Mouse (Mus musculus): ENCODE measurements around the gene Sall4. TPM values are rescaled to one million over a fixed set of nuclear protein-coding genes. Genes with fewer than 3 reads are reported as not detected.
A peak's percentile ranks its signal among the peaks of the same experiment; 100 is the strongest.

Gene Sall4
- polyA plus RNA-seq, 1 experiment from 2014 or later: 0.08 TPM

- peak overlapping the region; percentile 93 for H3K27ac ChIP-seq (ENCODE audit: low read depth, low read length)
- peak; percentile 59 for TF ChIP-seq CTCF (IDR thresholded peaks at IDR 0.05; ENCODE audit: low read depth)
- H3K4me3 ChIP-seq (ENCODE audit: low read depth, low read length): peak overlapping the region; percentile 85
- H3K4me1 ChIP-seq (replicated peaks; ENCODE audit: control insufficient read depth, insufficient read depth, low read length): 0 out of 2 replicates have a peak, but pooled peaks cover 6% of the 10 kb centered on the region
- H3K9ac ChIP-seq (ENCODE audit: low read depth, low read length): peak overlapping the region; percentile 80
- H3K4me2 ChIP-seq (replicated peaks; ENCODE audit: low read depth): peak overlapping the region; percentile 85
- ATAC-seq: peak; percentile 97
- H3K9me3 ChIP-seq (ENCODE audit: control insufficient read depth): no peaks in the 10 kb centered on the region
- no peaks in the 10 kb centered on the region for H3K36me3 ChIP-seq (ENCODE audit: control insufficient read depth, insufficient read depth)
- under 1% methylated on average over 53 of the region's 108 CpGs for WGBS
- no peaks in the 10 kb centered on the region for H3K27me3 ChIP-seq (replicated peaks; ENCODE audit: control insufficient read depth, insufficient read depth, low read length)
These were observed 26.3 kb downstream of the Sall4 start for GRCm38 (mm10) chr2:168741273-168742058.

GRCm38 (mm10) chr2:168740496-168740895, 27.2 kb downstream of the Sall4 start:
- 0 out of 2 replicates have a peak, but pooled peaks cover 6% of the 10 kb centered on the region for H3K4me1 ChIP-seq (replicated peaks; ENCODE audit: control insufficient read depth, insufficient read depth, low read length)
- no peaks in the 10 kb centered on the region for H3K9me3 ChIP-seq (ENCODE audit: control insufficient read depth)
- WGBS: 85% methylated on average over 10 of the region's 10 CpGs
- no peak overlapping the region for H3K9ac ChIP-seq (ENCODE audit: low read depth, low read length)
- no peak for ATAC-seq
- H3K4me2 ChIP-seq (replicated peaks; ENCODE audit: low read depth): peak overlapping the region; percentile 85
- no peaks in the 10 kb centered on the region for H3K27me3 ChIP-seq (replicated peaks; ENCODE audit: control insufficient read depth, insufficient read depth, low read length)
- H3K4me3 ChIP-seq (ENCODE audit: low read depth, low read length): peak overlapping the region; percentile 85
- peak overlapping the region; percentile 93 for H3K27ac ChIP-seq (ENCODE audit: low read depth, low read length)
- H3K36me3 ChIP-seq (ENCODE audit: control insufficient read depth, insufficient read depth): no peaks in the 10 kb centered on the region
- no peak for TF ChIP-seq CTCF (IDR thresholded peaks at IDR 0.05; ENCODE audit: low read depth)

- TF ChIP-seq CTCF (IDR thresholded peaks at IDR 0.05; ENCODE audit: low read depth): peak; percentile 49
- no peak overlapping the region for H3K9ac ChIP-seq (ENCODE audit: low read depth, low read length)
- no peaks in the 10 kb centered on the region for H3K9me3 ChIP-seq (ENCODE audit: control insufficient read depth)
- no peak overlapping the region for H3K4me2 ChIP-seq (replicated peaks; ENCODE audit: low read depth)
- H3K4me3 ChIP-seq (ENCODE audit: low read depth, low read length): no peak overlapping the region
- no peak for ATAC-seq
- H3K27me3 ChIP-seq (replicated peaks; ENCODE audit: control insufficient read depth, insufficient read depth, low read length): no peaks in the 10 kb centered on the region
- 93% methylated on average over 1 of the region's 1 CpGs for WGBS
- 0 out of 2 replicates have a peak, but pooled peaks cover 6% of the 10 kb centered on the region for H3K4me1 ChIP-seq (replicated peaks; ENCODE audit: control insufficient read depth, insufficient read depth, low read length)
- H3K36me3 ChIP-seq (ENCODE audit: control insufficient read depth, insufficient read depth): no peaks in the 10 kb centered on the region
- H3K27ac ChIP-seq (ENCODE audit: low read depth, low read length): no peak overlapping the region
These were observed 28.9 kb downstream of the Sall4 start for GRCm38 (mm10) chr2:168738854-168739253.

- WGBS: 76% methylated on average over 10 of the region's 10 CpGs
- Histone ChIP-seq H3K36me3 (ENCODE audit: control insufficient read depth, insufficient read depth) (no peaks in the 10 kb centered on the region), H3K27me3 (replicated peaks; ENCODE audit: control insufficient read depth, insufficient read depth, low read length) (no peaks in the 10 kb centered on the region), H3K4me3 (ENCODE audit: low read depth, low read length) (no peak overlapping the region), H3K4me1 (replicated peaks; ENCODE audit: control insufficient read depth, insufficient read depth, low read length) (0 out of 2 replicates have a peak, but pooled peaks cover 6% of the 10 kb centered on the region), H3K27ac (ENCODE audit: low read depth, low read length) (no peak overlapping the region), H3K9ac (ENCODE audit: low read depth, low read length) (no peak overlapping the region), H3K4me2 (replicated peaks; ENCODE audit: low read depth) (no peak overlapping the region), H3K9me3 (ENCODE audit: control insufficient read depth) (no peaks in the 10 kb centered on the region)
- no peak for ATAC-seq
- TF ChIP-seq CTCF (IDR thresholded peaks at IDR 0.05; ENCODE audit: low read depth): no peak
These were observed 29.9 kb downstream of the Sall4 start for GRCm38 (mm10) chr2:168737878-168738277.

- no peak for TF ChIP-seq CTCF (IDR thresholded peaks at IDR 0.05; ENCODE audit: low read depth)
- Histone ChIP-seq H3K27me3 (replicated peaks; ENCODE audit: control insufficient read depth, insufficient read depth, low read length) (no peaks in the 10 kb centered on the region), H3K36me3 (ENCODE audit: control insufficient read depth, insufficient read depth) (no peaks in the 10 kb centered on the region), H3K4me1 (replicated peaks; ENCODE audit: control insufficient read depth, insufficient read depth, low read length) (no peaks in the 10 kb centered on the region), H3K4me2 (replicated peaks; ENCODE audit: low read depth) (peak overlapping the region; percentile 58), H3K4me3 (ENCODE audit: low read depth, low read length) (peak overlapping the region; percentile 19), H3K9me3 (ENCODE audit: control insufficient read depth) (no peaks in the 10 kb centered on the region), H3K9ac (ENCODE audit: low read depth, low read length) (no peak overlapping the region), H3K27ac (ENCODE audit: low read depth, low read length) (peak overlapping the region; percentile 41)
- peak; percentile 85 for ATAC-seq
- WGBS: 24% methylated on average over 11 of the region's 11 CpGs
These were observed 33.7 kb downstream of the Sall4 start for GRCm38 (mm10) chr2:168734023-168734422.

- Histone ChIP-seq H3K4me2 (replicated peaks; ENCODE audit: low read depth) (no peak overlapping the region), H3K36me3 (ENCODE audit: control insufficient read depth, insufficient read depth) (no peaks in the 10 kb centered on the region), H3K4me1 (replicated peaks; ENCODE audit: control insufficient read depth, insufficient read depth, low read length) (no peaks in the 10 kb centered on the region), H3K27ac (ENCODE audit: low read depth, low read length) (no peak overlapping the region), H3K4me3 (ENCODE audit: low read depth, low read length) (no peak overlapping the region), H3K9ac (ENCODE audit: low read depth, low read length) (no peak overlapping the region), H3K9me3 (ENCODE audit: control insufficient read depth) (no peaks in the 10 kb centered on the region), H3K27me3 (replicated peaks; ENCODE audit: control insufficient read depth, insufficient read depth, low read length) (no peaks in the 10 kb centered on the region)
- 88% methylated on average over 8 of the region's 8 CpGs for WGBS
- TF ChIP-seq CTCF (IDR thresholded peaks at IDR 0.05; ENCODE audit: low read depth): no peak
- no peak for ATAC-seq
These were observed 36.5 kb downstream of the Sall4 start for GRCm38 (mm10) chr2:168731258-168731657.

Measured in intestine, postnatal 0 days (tissue).